Mouse (Mus musculus): ENCODE measurements at regions not wholly inside any gene's neighbourhood (a gene's known extent, or its start where the extent isn't known, plus 50 kb on each side); places are given as distances from the start of the nearest gene placed in this dataset.

DNA sequence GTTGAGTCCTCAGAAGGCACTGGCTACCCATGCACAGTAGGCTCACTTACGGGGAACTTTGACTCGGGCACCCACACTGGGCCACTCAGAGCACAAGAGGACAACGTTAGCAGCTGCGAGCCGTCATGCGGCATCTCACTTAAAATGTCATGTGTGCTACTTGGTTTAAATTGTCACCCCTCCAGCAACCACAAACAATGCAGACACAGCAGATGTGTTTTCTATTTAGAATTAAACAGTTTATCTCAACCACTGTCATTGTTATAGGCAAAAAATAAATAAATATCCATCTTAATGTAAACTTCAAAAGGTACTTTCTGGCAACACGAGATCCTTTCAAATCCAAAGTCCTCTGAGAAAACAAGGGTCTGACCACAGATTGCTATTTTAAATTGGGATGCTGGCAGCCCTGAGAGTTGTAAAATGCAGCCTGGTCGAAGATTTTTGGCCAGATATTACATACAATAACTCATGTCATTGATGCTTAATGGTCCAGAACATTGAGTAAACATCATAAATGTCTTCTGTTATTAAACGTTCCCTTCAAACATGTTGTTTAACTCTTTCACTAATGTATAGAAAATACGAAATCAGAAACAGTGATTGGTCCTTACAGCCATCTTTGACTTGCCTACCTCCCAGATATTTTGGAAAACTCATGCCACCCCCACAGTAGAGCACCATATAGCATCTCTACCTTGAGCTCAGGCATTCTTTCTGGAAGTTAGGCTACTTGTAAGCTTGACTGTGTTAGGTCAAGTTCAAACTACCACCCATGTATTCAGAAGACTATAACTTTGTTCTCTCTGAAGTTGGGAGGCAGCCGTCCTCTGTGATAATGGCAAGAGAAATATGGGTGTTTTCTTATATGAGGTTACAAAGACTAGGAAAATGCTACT lies 232.8 kb upstream of the Tcf21 start:
- DNase-seq (ENCODE audit: extremely low spot score in 1 of 2, low spot score in 1 of 2): no peak

DNA sequence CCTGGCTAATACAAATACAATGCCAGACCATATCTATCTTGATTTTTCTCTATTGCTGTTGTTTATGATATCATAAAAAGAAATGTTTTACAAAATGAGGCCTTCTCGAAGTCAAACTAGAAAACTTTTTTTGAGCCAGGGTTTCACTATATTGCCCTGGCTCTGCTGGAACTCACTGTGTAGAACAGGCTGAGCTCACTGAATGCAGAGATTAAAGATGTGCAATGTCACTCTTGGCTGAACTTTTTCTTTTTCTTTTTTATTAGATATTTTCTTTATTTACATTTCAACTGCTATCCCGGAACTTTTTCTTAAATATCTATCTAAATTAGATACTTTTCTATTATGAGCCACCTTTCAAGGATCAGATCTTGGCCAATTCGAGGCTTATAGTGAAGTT lies 224.5 kb upstream of the Tcf21 start:
- DNase-seq (ENCODE audit: extremely low spot score in 1 of 2, low spot score in 1 of 2): no peak

DNA sequence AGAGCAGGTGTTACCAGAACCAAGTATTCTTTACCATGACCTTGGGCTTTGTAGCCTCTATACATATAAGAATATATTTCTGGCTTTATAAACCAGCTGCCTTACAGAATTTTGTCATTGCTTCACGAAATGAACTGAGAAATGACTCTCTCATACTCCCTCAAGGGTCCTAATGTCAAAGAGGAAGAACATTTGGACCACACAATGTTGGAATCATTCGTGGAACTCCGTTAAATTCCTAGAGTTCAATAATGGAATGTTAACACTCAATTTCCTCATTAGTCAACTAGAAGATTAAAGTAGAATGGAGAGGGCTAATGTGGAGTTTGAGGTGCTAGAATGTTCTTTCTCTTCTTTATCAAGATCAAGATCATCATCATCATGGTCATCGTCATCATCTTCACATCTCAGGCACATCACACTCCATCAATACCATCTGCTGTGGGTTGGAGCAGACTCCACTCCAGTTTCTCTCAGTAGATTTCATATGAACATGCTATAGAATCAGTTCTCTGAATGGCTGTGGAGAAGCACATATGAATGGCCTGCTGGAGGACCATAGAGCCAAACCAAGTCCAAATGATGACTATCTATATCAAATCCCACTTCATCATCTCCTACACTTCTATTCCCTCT lies 211.6 kb upstream of the Tcf21 start:
- DNase-seq (ENCODE audit: extremely low spot score in 1 of 2, low spot score in 1 of 2): no peak

DNA sequence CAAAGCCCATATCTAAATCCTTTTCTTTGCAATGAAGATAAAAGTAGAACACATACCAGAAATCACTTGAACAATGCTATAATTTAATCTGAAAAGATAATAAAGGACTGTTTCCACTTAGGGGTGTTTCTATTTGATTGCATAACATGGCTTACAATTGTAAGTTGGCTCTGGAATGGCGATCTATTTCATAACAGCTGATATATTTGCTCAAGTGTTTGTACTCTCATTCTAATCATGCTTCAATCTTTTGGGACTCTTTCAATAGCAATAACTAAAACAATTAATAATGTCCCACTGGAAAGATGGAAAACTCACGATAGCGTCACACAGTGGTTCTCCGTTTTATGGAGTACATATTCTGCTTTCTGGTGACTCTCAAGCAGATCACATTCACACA lies 208.0 kb upstream of the Tcf21 start:
- no peak for DNase-seq (ENCODE audit: extremely low spot score in 1 of 2, low spot score in 1 of 2)

DNA sequence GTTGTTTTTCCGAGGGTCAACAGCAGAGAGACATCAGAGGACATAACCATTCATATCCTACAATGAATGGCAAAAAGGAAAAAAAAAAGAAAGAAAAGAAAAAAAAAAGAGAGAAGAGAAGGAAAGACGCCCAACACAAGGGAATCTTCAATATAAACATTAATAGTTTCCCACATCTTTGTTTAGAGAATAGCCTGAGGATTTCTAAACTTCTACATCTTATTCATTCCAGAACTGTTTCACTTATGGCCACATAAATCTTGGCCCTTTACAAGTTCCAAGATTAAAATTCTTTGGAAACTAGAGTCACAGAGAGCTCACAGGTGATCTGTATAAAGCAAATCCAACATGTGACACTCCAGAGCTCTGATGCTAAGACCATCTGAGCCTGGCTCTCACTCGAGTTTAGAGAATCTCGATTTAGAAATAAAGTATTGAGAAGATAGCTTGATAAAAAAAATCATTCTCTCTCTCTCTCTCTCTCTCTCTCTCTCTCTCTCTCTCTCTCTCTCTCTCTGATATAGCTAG lies 197.2 kb upstream of the Tcf21 start:
- DNase-seq (ENCODE audit: extremely low spot score in 1 of 2, low spot score in 1 of 2): no peak

DNA sequence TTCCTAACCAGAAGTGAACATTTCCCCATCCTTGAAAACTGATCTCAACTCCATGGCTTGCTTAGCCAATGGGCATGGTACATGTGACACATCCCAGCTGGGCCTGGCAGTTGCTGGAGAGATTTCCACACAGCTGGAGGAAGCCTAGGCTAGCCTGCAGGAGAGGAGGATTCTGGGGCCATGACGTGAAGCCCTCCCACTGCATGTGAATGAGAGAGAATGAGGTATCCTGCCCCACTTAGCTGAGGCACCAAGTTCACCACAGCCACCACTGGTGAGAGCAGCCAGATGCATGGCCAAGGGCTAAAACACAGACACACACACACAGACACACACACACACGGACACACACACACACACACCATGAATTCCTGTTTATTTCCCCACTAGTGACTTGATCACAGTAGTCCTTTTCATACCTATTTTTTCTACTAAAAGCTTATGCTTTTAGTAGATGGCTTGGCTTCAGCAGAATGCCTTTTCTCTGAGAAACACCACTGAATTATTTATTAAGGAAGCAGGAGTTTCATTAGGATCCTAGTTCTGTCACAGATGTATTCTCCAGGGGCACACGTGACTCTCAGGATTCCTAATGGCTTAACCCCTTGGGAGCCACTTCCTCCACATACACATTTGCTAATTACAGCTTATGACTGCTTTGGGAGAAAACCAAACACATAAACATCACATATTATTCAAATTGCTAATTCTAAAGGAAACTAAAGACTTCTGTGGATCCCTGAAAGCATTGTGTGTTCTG lies 196.1 kb upstream of the Tcf21 start:
- DNase-seq (ENCODE audit: extremely low spot score in 1 of 2, low spot score in 1 of 2): no peak

DNA sequence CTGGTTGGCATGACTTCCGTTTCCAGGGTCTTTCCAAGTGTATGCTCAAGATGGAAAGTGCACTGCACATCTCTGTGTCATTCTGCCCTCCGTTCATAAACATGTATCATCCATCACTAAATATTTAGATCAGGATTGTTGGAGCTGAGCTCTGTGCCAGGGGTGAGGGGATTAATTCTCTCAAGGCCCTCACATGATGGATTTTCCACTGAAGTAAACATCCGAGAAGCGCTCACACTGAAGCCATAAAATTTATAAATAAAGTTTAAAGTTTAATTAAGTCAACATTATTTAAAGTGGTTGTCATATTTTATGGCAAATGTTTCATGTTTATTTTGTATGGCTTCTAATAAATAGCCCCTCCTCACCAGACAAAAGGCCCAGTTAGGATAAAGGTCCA lies 190.7 kb upstream of the Tcf21 start:
- DNase-seq (ENCODE audit: extremely low spot score in 1 of 2, low spot score in 1 of 2): no peak

DNA sequence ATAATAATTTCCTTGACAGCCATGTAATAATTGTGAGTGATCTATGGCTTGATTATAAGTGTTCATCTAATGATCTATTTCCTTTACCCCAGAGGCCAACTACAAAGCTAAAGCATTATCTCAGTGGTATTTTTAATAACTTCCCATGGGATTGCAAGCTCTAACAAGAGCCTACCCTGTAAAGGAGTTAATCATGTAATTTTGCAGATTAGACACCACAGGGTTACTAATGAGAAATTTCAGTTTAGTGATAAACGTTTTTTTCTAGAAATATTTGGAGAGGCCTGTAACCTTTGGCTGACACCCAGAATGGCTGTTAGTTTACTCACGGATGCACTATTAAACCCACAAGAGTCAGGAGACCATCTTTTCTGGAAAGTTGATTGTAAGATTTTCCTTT lies 190.2 kb upstream of the Tcf21 start:
- DNase-seq (ENCODE audit: extremely low spot score in 1 of 2, low spot score in 1 of 2): no peak

DNA sequence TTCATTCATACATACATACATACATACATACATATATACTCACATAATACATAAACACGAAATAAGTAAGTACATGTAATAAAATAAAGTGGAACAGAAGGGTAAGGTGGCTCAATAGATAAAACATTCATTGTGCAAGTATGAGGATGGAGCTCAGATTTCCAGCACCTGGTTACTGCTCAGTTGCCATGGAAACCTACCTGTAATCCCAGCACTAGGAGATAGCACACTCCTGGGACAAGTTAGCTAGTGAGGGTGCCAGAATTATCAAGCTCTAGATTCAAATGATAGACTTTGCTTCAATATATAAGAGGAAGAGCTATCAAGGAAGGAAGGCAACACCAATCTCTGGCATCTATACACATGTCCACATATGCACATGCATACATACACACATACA lies 184.8 kb upstream of the Tcf21 start:
- DNase-seq (ENCODE audit: extremely low spot score in 1 of 2, low spot score in 1 of 2): no peak

DNA sequence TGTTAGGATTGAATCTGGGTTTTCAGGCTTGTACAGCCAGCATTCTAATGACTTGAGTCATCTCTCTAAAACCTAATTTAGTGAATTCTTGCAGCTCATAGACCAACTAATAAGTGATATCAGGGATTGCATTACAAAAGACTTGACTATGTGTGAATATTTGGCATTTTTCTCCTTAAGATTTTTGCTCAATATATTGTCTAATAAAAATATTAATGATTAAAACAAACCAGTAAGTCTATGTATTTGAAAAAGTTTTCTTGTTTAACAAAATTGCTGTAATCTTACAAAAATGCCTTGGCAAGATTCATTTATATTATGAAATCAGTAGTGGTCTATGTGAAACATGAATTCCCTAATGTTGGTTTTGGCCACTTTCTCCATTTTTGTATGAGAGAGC lies 183.7 kb upstream of the Tcf21 start:
- DNase-seq (ENCODE audit: extremely low spot score in 1 of 2, low spot score in 1 of 2): no peak

DNA sequence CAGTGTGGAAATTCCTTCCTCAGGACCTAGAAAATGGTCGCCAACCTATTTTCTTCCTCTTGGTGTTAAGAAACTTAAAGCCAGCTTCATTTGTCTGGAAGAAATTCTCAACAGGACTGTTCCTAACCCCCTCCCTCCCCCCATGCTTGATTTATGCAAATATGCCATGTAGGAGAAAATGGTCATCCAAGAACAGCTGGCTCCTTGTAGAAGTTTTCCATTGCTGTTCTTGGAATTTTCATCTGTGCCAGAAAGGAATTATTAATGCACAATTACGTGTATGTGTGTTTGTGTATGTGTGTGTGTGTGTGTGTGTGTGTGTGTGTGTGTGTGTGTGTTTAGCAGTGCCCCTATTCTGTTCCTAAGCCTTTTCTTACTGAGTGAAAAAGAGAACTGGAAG lies 178.6 kb upstream of the Tcf21 start:
- no peak for DNase-seq (ENCODE audit: extremely low spot score in 1 of 2, low spot score in 1 of 2)

DNA sequence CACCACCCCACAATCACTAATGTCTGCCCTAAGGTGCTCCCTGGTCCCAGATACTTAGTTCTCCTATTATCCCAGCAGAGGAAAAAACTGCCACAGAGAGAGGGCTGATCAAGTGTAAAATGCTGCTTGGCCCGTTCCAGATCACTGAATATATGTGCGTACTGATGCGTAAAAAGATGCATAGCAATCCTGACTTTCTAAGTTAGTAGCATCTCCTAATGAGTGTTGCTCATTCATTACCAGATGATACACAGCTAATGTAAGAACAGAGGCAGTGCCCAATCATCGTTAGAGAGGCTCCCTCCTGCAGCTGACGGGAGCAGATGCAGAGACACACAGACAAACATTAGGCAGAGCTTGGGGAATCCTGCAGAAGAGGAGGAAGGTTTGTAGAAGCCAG lies 177.6 kb upstream of the Tcf21 start:
- no peak for DNase-seq (ENCODE audit: extremely low spot score in 1 of 2, low spot score in 1 of 2)

DNA sequence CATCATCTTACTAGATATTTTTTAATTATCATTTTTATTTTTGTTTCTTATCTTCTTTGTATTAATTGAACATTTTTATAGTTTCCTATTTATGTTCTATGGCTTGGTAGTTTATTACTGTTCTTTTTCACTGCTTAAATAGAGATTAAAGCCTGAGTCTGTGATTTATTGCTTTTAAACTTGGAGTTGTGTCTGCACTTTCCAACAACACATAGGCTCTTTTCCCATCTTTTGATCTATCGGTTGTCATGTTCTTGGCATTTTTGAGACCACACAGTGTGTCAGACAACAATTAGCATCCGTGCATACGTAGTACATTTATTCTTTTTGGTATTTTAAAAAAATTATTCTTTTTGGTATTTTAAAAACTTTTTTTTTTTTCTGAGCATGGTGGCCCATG lies 173.2 kb upstream of the Tcf21 start:
- no peak for DNase-seq (ENCODE audit: extremely low spot score in 1 of 2, low spot score in 1 of 2)

DNA sequence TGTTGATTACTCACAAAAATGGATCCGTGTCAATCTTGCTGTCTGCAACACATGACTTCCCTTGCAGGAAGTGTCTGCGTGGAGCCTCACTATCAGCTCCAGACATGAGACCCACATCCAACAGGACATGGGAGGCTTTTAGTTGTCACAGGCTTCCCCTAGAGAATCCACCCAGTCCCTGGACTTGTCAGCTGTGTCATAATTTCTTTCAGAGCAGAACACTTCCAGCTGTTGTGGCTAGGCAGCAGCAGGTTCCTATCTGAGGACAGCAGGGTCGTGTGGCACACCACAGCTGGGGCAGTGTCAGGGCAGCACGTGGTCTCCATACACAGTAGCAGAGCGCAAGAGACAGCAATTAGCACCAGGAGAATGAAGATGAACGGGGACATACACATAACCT lies 161.8 kb upstream of the Tcf21 start:
- DNase-seq (ENCODE audit: extremely low spot score in 1 of 2, low spot score in 1 of 2): no peak

DNA sequence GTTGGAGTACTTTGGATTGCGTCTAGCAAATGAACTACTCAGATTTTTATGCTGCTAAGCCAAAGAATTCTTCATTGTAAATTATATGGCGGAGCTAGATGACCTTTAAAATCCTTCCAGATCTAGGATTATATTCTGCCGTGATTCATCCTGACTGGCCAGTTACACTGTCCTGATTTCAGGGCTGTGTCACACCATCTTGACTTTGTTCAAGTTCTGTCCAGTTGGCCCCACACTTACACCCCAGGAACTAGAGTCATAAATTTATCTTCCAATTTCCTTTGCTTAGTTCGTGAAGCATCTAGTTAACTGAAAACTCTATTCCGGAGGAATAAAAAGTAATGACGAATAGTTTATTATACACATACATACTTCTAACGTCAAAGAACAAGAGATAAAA lies 158.5 kb upstream of the Tcf21 start:
- no peak for DNase-seq (ENCODE audit: extremely low spot score in 1 of 2, low spot score in 1 of 2)

DNA sequence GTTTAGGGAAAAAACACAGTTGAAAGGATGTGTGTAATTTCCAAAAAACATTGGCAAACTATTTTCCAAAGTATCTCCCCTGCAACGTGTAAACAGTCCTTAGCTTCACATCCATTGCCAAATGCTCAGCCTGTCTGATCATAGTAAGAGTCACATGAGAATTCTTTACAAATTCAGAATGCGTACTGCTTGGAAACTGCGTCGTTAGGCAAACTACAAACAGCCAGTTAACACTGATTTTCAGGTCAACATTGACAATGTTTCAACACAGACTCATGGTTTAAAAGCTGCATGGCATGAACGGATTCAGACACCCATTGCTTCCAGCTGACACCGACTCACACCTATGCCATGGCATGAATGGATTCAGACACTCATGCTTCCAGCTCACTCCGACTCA lies 137.0 kb upstream of the Tcf21 start:
- no peak for DNase-seq (ENCODE audit: extremely low spot score in 1 of 2, low spot score in 1 of 2)

DNA sequence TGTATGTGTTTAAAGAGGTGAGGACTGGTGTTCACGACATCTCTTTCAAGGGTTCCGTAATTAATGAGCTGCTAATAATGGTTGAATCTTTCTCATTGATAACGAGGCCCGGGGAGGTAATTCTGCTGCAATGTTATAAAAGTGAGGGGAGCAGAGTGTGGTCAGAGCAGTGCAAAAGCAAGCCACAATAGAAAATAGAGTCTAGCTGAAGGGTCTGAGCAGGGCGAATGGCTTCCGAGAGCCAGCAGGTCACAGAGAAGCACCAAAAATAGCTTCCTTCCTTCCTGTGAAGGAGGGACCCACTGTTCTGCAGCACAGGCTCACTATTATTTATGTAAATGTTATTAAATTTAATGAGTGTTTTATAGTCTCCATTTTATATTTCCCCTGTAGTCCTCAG lies 133.3 kb upstream of the Tcf21 start:
- DNase-seq (ENCODE audit: extremely low spot score in 1 of 2, low spot score in 1 of 2): no peak

DNA sequence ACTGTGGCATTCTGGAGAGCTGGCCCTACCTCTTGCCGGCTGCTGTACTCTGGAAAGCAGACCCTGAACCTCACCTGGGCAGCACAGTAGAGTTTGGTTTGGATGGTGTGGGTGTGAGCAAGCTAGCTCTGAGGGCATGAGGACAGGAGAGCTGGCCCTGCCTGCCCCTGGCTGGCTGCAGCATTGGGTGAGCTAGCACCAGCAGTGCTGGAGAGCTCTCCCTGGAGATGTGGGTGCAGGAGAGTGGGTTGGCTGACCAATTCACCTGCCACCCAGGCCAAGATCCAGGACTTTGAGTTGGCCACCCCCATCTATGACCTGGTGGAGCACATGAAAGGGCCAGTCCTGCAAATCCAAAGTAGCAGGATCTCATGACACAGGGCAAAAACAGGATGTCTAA lies 124.3 kb upstream of the Tcf21 start:
- no peak for DNase-seq (ENCODE audit: extremely low spot score in 1 of 2, low spot score in 1 of 2)

DNA sequence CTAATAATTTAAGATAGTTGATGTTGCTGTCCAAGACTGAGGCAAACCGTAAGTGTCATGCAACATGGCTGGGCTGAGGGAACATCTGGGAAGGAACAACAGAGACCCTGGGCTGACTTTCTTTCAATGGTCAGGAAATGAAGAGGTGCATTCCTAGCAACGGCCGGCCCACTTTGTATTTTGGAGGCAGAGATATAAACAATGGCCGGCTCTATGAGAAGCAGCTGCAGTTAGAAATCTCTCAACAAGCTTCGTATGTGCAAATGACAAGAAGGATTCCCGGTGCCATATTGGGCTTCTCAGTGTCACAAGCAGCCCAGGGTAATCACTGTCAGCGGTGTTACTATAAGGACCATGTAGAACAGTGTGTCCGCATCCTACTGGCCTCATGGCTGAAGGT lies 108.0 kb upstream of the Tcf21 start:
- DNase-seq (ENCODE audit: extremely low spot score in 1 of 2, low spot score in 1 of 2): no peak

DNA sequence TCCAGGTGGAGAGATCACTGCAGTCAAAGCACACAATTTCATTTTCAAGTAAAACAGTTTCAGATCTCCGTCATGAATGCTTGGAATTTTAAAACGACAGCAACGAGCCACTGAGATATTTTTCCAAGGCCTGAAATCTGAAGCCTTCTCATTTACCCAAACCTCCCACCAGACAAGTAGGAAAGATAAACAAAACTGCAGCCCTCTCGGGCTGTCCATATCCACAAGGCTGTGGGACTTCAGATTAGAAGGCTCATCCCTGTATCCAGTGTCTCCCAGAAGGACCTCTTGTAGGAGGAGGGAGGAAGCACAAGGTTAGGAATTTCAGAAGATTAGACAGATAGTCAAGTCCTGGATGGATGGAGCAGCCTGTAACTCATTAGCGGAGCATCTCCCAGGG lies 106.1 kb upstream of the Tcf21 start:
- no peak for DNase-seq (ENCODE audit: extremely low spot score in 1 of 2, low spot score in 1 of 2)

Data from frontal cortex, adult 2 months (tissue).